Mouse (Mus musculus) ES-Bruce4 (cell line): ENCODE data around the gene Nr0b2.

Experiments
- CTCF ChIP-seq: IDR thresholded peaks from one replicate; pipeline ENCODE4 v1.8.1; 2011; ENCODE audit warnings: low read depth, low read length
- EP300 ChIP-seq: IDR thresholded peaks from 2 replicates; pipeline ENCODE4 v1.6.1; 2011; ENCODE audit warnings: low read depth, low read length; ENCODE audit not compliant: insufficient read depth

- TF ChIP-seq EP300, result no peak
- no peak for TF ChIP-seq CTCF
Measured at GRCm38 (mm10) chr4:133559846-133560245, 6.7 kb downstream of the Nr0b2 start.
